Comparison of ENCODE assay signal across 20 mouse cellular contexts in genomic region chr14:79929451-79929850, GRCm38 (mm10). TPM values are rescaled to one million over a fixed set of nuclear protein-coding genes. Genes with fewer than 3 reads are reported as not detected.
"Had no signal": no experiment of that assay in that cellular context is flagged by ENCODE, and none has a peak within 500 bp of the region (broad histone marks: within the 10 kb centered on the region; RNA-seq: fewer than 3 reads in every experiment).

No protein-coding gene starts in this region.

- H3K4me3 ChIP-seq: midbrain, embryonic 10.5 days; midbrain, embryonic 12.5 days; myocyte; neural tube, embryonic 13.5 days; neural tube, embryonic 15.5 days had no signal

- DNase-seq: lung, adult 18-20 months; lung, embryonic 14.5 days; lung, postnatal 14 days; lung, postnatal 36 days; midbrain, embryonic 14.5 days; retina, postnatal 1 day; right cerebral cortex, adult 18-20 months; right cerebral cortex, postnatal 25 days; right cerebral cortex, postnatal 4 days; spleen, adult 18-20 months; thymus, adult 18-20 months; thymus, postnatal 14 days; thymus, postnatal 36 days had no signal

- H3K36me3 ChIP-seq: midbrain, embryonic 10.5 days; midbrain, embryonic 12.5 days; neural tube, embryonic 13.5 days; neural tube, embryonic 15.5 days had no signal

- H3K9ac ChIP-seq: lung, embryonic 14.5 days; midbrain, embryonic 12.5 days; neural tube, embryonic 13.5 days; neural tube, embryonic 15.5 days had no signal

- H3K4me1 ChIP-seq: midbrain, embryonic 10.5 days; midbrain, embryonic 12.5 days; neural tube, embryonic 13.5 days; neural tube, embryonic 15.5 days had no signal

- H3K27ac ChIP-seq: macrophage; midbrain, embryonic 10.5 days; midbrain, embryonic 12.5 days; neural tube, embryonic 13.5 days; neural tube, embryonic 15.5 days had no signal

- H3K9me3 ChIP-seq: midbrain, embryonic 10.5 days; midbrain, embryonic 12.5 days; neural tube, embryonic 13.5 days; neural tube, embryonic 15.5 days had no signal

- H3K27me3 ChIP-seq: midbrain, embryonic 12.5 days; neural tube, embryonic 13.5 days; neural tube, embryonic 15.5 days had no signal

- H3K4me2 ChIP-seq: lung, embryonic 14.5 days; midbrain, embryonic 12.5 days; neural tube, embryonic 13.5 days; neural tube, embryonic 15.5 days had no signal

- ATAC-seq: midbrain, embryonic 16.5 days had no signal

RNA-seq across cellular contexts. Expression of gene Olfm4, which starts 54.4 kb away (rescaled TPM):
- polyA plus RNA-seq: myocyte had no signal
